Mouse (Mus musculus) forebrain, embryonic 10.5 days (tissue): ENCODE measurements around the gene Armh1. TPM values are rescaled to one million over a fixed set of nuclear protein-coding genes. Genes with fewer than 3 reads are reported as not detected.

Experiments
- DNase-seq: peaks from one replicate; pipeline ENCODE4 v3.0.0-alpha.2; 2017; ENCODE audit warnings: low spot score; ENCODE audit errors: extremely low spot score
- H3K27ac ChIP-seq: fragments of 300-500 bp; sonication (generic); 2 replicates; pipeline ENCODE4 v1.5.1; 2016; ENCODE audit warnings: mild to moderate bottlenecking
- H3K27me3 ChIP-seq: fragments of 300-500 bp; sonication (generic); 2 replicates; pipeline ENCODE4 v1.6.1; 2016; ENCODE audit warnings: mild to moderate bottlenecking; ENCODE audit not compliant: poor library complexity, severe bottlenecking
- H3K36me3 ChIP-seq: fragments of 300-500 bp; sonication (generic); replicated peaks from 2 replicates; pipeline ENCODE4 v1.6.1; 2016; ENCODE audit warnings: mild to moderate bottlenecking, moderate library complexity
- H3K4me1 ChIP-seq: fragments of 300-500 bp; sonication (generic); 2 replicates; pipeline ENCODE4 v1.6.1; 2016
- H3K4me3 ChIP-seq: fragments of 300-500 bp; sonication (generic); 2 replicates; pipeline ENCODE4 v1.5.1; 2016; ENCODE audit warnings: mild to moderate bottlenecking, moderate library complexity
- H3K9me3 ChIP-seq: fragments of 300-500 bp; sonication (generic); 2 replicates; pipeline ENCODE4 v1.6.1; 2016; ENCODE audit warnings: mild to moderate bottlenecking, moderate library complexity
- WGBS: fragments of 180-500 bp; shearing (Covaris S2); methylation state at CpG from one replicate; pipeline ENCODE4 v1.1.7; 2016; 5-methylcytosine and 5-hydroxymethylcytosine counted together
- polyA plus RNA-seq: library from polyadenylated mRNA; unstranded; fragments of >200 nt; fragmentation: Nextera tagmentation; extraction: Ambion mirVana; gene quantifications from 2 replicates; pipeline ENCODE4 v1.2.1, GENCODE M21; 2016

The Armh1 gene
- polyA plus RNA-seq, 1 experiment from 2014 or later = 0.15 TPM

GRCm38 (mm10) chr4:117230331-117230730, 21.6 kb downstream of the Armh1 start:
- no peak for DNase-seq
- H3K36me3 ChIP-seq = no peaks in the 10 kb centered on the region
- no peak overlapping the region for H3K27ac ChIP-seq
- H3K4me3 ChIP-seq = no peak overlapping the region
- peaks cover 4% of the 10 kb centered on the region for H3K4me1 ChIP-seq
- H3K27me3 ChIP-seq = peaks cover 10% of the 10 kb centered on the region; the same call in 1 of the 2 replicates
- WGBS = 50% methylated on average over 10 of the region's 10 CpGs
- H3K9me3 ChIP-seq = no peaks in the 10 kb centered on the region

- H3K4me3 ChIP-seq = no peak overlapping the region
- no peaks in the 10 kb centered on the region for H3K36me3 ChIP-seq
- DNase-seq = no peak
- no peak overlapping the region for H3K27ac ChIP-seq
- H3K9me3 ChIP-seq = no peaks in the 10 kb centered on the region
- H3K4me1 ChIP-seq = peaks cover 4% of the 10 kb centered on the region
- H3K27me3 ChIP-seq = peaks cover 10% of the 10 kb centered on the region; the same call in 1 of the 2 replicates
- 77% methylated on average over 15 of the region's 15 CpGs for WGBS
These were observed 22.3 kb downstream of the Armh1 start for GRCm38 (mm10) chr4:117229590-117229989.

- DNase-seq = no peak
- H3K4me1 ChIP-seq = 0 out of 2 replicates have a peak, but pooled peaks cover 4% of the 10 kb centered on the region
- no peak overlapping the region for H3K27ac ChIP-seq
- H3K27me3 ChIP-seq = peaks cover 6% of the 10 kb centered on the region; the same call in 1 of the 2 replicates
- no peak overlapping the region for H3K4me3 ChIP-seq
- no peaks in the 10 kb centered on the region for H3K36me3 ChIP-seq
- no peaks in the 10 kb centered on the region for H3K9me3 ChIP-seq
These were observed 26.7 kb downstream of the Armh1 start for GRCm38 (mm10) chr4:117225250-117225649.

- 0 out of 2 replicates have a peak, but pooled peaks cover under 1% of the 10 kb centered on the region for H3K27me3 ChIP-seq
- H3K9me3 ChIP-seq = no peaks in the 10 kb centered on the region
- H3K4me3 ChIP-seq = no peak overlapping the region
- no peak for DNase-seq
- 83% methylated on average over 8 of the region's 8 CpGs for WGBS
- 0 out of 2 replicates have a peak, but pooled peaks cover 4% of the 10 kb centered on the region for H3K4me1 ChIP-seq
- no peak overlapping the region for H3K27ac ChIP-seq
- no peaks in the 10 kb centered on the region for H3K36me3 ChIP-seq
These were observed 27.8 kb downstream of the Armh1 start for GRCm38 (mm10) chr4:117224122-117224521.

- no peak for DNase-seq
- no peaks in the 10 kb centered on the region for H3K9me3 ChIP-seq
- no peaks in the 10 kb centered on the region for H3K27me3 ChIP-seq
- no peaks in the 10 kb centered on the region for H3K36me3 ChIP-seq
- no peak overlapping the region for H3K4me3 ChIP-seq
- 0 out of 2 replicates have a peak, but pooled peaks cover 7% of the 10 kb centered on the region for H3K4me1 ChIP-seq
- 63% methylated on average over 5 of the region's 5 CpGs for WGBS
- H3K27ac ChIP-seq = no peak overlapping the region
These were observed 28.9 kb downstream of the Armh1 start for GRCm38 (mm10) chr4:117223001-117223400.

- Histone ChIP-seq H3K4me3 (no peak overlapping the region), H3K27ac (no peak overlapping the region), H3K36me3 (no peaks in the 10 kb centered on the region), H3K27me3 (no peaks in the 10 kb centered on the region), H3K9me3 (no peaks in the 10 kb centered on the region), H3K4me1 (0 out of 2 replicates have a peak, but pooled peaks cover 7% of the 10 kb centered on the region)
- 83% methylated on average over 9 of the region's 9 CpGs for WGBS
- no peak for DNase-seq
These were observed 30.1 kb downstream of the Armh1 start for GRCm38 (mm10) chr4:117221836-117222235.

- Histone ChIP-seq H3K27ac (no peak overlapping the region), H3K36me3 (no peaks in the 10 kb centered on the region), H3K9me3 (no peaks in the 10 kb centered on the region), H3K4me1 (0 out of 2 replicates have a peak, but pooled peaks cover 7% of the 10 kb centered on the region), H3K4me3 (no peak overlapping the region), H3K27me3 (no peaks in the 10 kb centered on the region)
- 79% methylated on average over 9 of the region's 9 CpGs for WGBS
- no peak for DNase-seq
These were observed 31.0 kb downstream of the Armh1 start for GRCm38 (mm10) chr4:117220741-117221515.

- Histone ChIP-seq H3K4me1 (peaks cover 9% of the 10 kb centered on the region; the same call in 1 of the 2 replicates), H3K27me3 (no peaks in the 10 kb centered on the region), H3K9me3 (no peaks in the 10 kb centered on the region), H3K4me3 (no peak overlapping the region), H3K27ac (no peak overlapping the region), H3K36me3 (no peaks in the 10 kb centered on the region)
- WGBS = 42% methylated on average over 10 of the region's 10 CpGs
- DNase-seq = peak; percentile 55
These were observed 33.3 kb downstream of the Armh1 start for GRCm38 (mm10) chr4:117218517-117219219.

GRCm38 (mm10) chr4:117217029-117217428, 34.9 kb downstream of the Armh1 start:
- Histone ChIP-seq H3K4me1 (peaks cover 17% of the 10 kb centered on the region; the same call in 1 of the 2 replicates), H3K4me3 (no peak overlapping the region), H3K27ac (no peak overlapping the region), H3K36me3 (no peaks in the 10 kb centered on the region), H3K27me3 (no peaks in the 10 kb centered on the region), H3K9me3 (no peaks in the 10 kb centered on the region)
- WGBS = 81% methylated on average over 5 of the region's 5 CpGs
- DNase-seq = no peak

GRCm38 (mm10) chr4:117214250-117214649, 37.7 kb downstream of the Armh1 start:
- Histone ChIP-seq H3K4me3 (no peak overlapping the region), H3K27me3 (no peaks in the 10 kb centered on the region), H3K4me1 (peaks cover 24% of the 10 kb centered on the region), H3K36me3 (no peaks in the 10 kb centered on the region), H3K27ac (no peak overlapping the region), H3K9me3 (no peaks in the 10 kb centered on the region)
- DNase-seq = no peak
- WGBS = 84% methylated on average over 6 of the region's 6 CpGs

- peak; percentile 89 for DNase-seq
- peaks cover 21% of the 10 kb centered on the region for H3K4me1 ChIP-seq
- H3K36me3 ChIP-seq = no peaks in the 10 kb centered on the region
- peak overlapping the region; percentile 92 for H3K27ac ChIP-seq
- no peaks in the 10 kb centered on the region for H3K9me3 ChIP-seq
- 2% methylated on average over 20 of the region's 20 CpGs for WGBS
- peak overlapping the region; percentile 25; the same call in 1 of the 2 replicates for H3K4me3 ChIP-seq
- no peaks in the 10 kb centered on the region for H3K27me3 ChIP-seq
These were observed 41.5 kb downstream of the Armh1 start for GRCm38 (mm10) chr4:117210147-117211074.

GRCm38 (mm10) chr4:117209592-117209991, 42.3 kb downstream of the Armh1 start:
- WGBS = 86% methylated on average over 6 of the region's 6 CpGs
- no peak for DNase-seq
- no peaks in the 10 kb centered on the region for H3K36me3 ChIP-seq

More at GRCm38 (mm10) chr4:117209592-117209991, 42.3 kb downstream of the Armh1 start:
- no peaks in the 10 kb centered on the region for H3K27me3 ChIP-seq
- H3K4me3 ChIP-seq = no peak overlapping the region
- no peak overlapping the region for H3K27ac ChIP-seq
- H3K9me3 ChIP-seq = no peaks in the 10 kb centered on the region
- peaks cover 21% of the 10 kb centered on the region for H3K4me1 ChIP-seq
